Mouse (Mus musculus): ENCODE results near the gene Slc25a26.

The Slc25a26 gene

GRCm38 (mm10) chr6:94499897-94500623, at the start of gene Slc25a26:
Slc25a26 (plus strand) TSS chr6:94500331.
- peak; percentile 94 for DNase-seq (ENCODE audit: low read depth, low spot score)

- peak; percentile 84 for DNase-seq (ENCODE audit: low read depth, low spot score)
Observed at GRCm38 (mm10) chr6:94464037-94464891, 35.9 kb upstream of the Slc25a26 start.

GRCm38 (mm10) chr6:94466508-94467205, 33.5 kb upstream of the Slc25a26 start:
- peak; percentile 82 for DNase-seq (ENCODE audit: low read depth, low spot score)

GRCm38 (mm10) chr6:94492739-94493138, 7.4 kb upstream of the Slc25a26 start:
- peak; percentile 60 for DNase-seq (ENCODE audit: low read depth, low spot score)

GRCm38 (mm10) chr6:94503963-94504362, 3.8 kb downstream of the Slc25a26 start:
- DNase-seq (ENCODE audit: low read depth, low spot score): no peak

- DNase-seq (ENCODE audit: low read depth, low spot score): peak; percentile 55
Observed at GRCm38 (mm10) chr6:94507921-94508320, 7.8 kb downstream of the Slc25a26 start.

- DNase-seq (ENCODE audit: low read depth, low spot score): no peak
Observed at GRCm38 (mm10) chr6:94508807-94509206, 8.7 kb downstream of the Slc25a26 start.

- DNase-seq (ENCODE audit: low read depth, low spot score): peak; percentile 19
Observed at GRCm38 (mm10) chr6:94509220-94509619, 9.1 kb downstream of the Slc25a26 start.

GRCm38 (mm10) chr6:94518171-94518570, 18.0 kb downstream of the Slc25a26 start:
- no peak for DNase-seq (ENCODE audit: low read depth, low spot score)

- peak; percentile 56 for DNase-seq (ENCODE audit: low read depth, low spot score)
Observed at GRCm38 (mm10) chr6:94524335-94524734, 24.2 kb downstream of the Slc25a26 start.

GRCm38 (mm10) chr6:94530756-94531155, 30.6 kb downstream of the Slc25a26 start:
- no peak for DNase-seq (ENCODE audit: low read depth, low spot score)

GRCm38 (mm10) chr6:94532086-94532485, 32.0 kb downstream of the Slc25a26 start:
- no peak for DNase-seq (ENCODE audit: low read depth, low spot score)

GRCm38 (mm10) chr6:94536478-94536877, 36.3 kb downstream of the Slc25a26 start:
- no peak for DNase-seq (ENCODE audit: low read depth, low spot score)

- DNase-seq (ENCODE audit: low read depth, low spot score): no peak
Observed at GRCm38 (mm10) chr6:94537652-94538051, 37.5 kb downstream of the Slc25a26 start.

- DNase-seq (ENCODE audit: low read depth, low spot score): no peak
Observed at GRCm38 (mm10) chr6:94540090-94540489, 40.0 kb downstream of the Slc25a26 start.

GRCm38 (mm10) chr6:94540615-94541014, 40.5 kb downstream of the Slc25a26 start:
- no peak for DNase-seq (ENCODE audit: low read depth, low spot score)

- no peak for DNase-seq (ENCODE audit: low read depth, low spot score)
Observed at GRCm38 (mm10) chr6:94541133-94541532, 41.0 kb downstream of the Slc25a26 start.

- no peak for DNase-seq (ENCODE audit: low read depth, low spot score)
Observed at GRCm38 (mm10) chr6:94541854-94542253, 41.7 kb downstream of the Slc25a26 start.

- peak; percentile 56 for DNase-seq (ENCODE audit: low read depth, low spot score)
Observed at GRCm38 (mm10) chr6:94543902-94544840, 44.0 kb downstream of the Slc25a26 start.

- no peak for DNase-seq (ENCODE audit: low read depth, low spot score)
Observed at GRCm38 (mm10) chr6:94547239-94547638, 47.1 kb downstream of the Slc25a26 start.

- DNase-seq (ENCODE audit: low read depth, low spot score): no peak
Observed at GRCm38 (mm10) chr6:94550298-94550697, 50.2 kb downstream of the Slc25a26 start.

All from ZHBTc4 (cell line).